Mouse (Mus musculus): Measurements from ENCODE around the gene Kdm5b. TPM values are rescaled to one million over a fixed set of nuclear protein-coding genes. Genes with fewer than 3 reads are reported as not detected.
A peak's percentile ranks its signal among the peaks of the same experiment; 100 is the strongest.
"Not testable (repeated sequence)": the region's sequence is repeated elsewhere in the genome, so short reads cannot be mapped to it uniquely, and the experiment has no call there.

Gene Kdm5b
- polyA plus RNA-seq, 1 experiment = 70.8 TPM

GRCm38 (mm10) chr1:134521163-134521562, 38.8 kb upstream of the Kdm5b start:
- no peak for TF ChIP-seq CTCF (IDR thresholded peaks at IDR 0.05; ENCODE audit: borderline replicate concordance, extremely low read depth, insufficient read depth, insufficient read length)
- no peak for TF ChIP-seq POLR2A (IDR thresholded peaks at IDR 0.05; ENCODE audit: borderline replicate concordance, extremely low read depth, insufficient read depth, insufficient read length, poor library complexity, severe bottlenecking)
- DNase-seq (ENCODE audit: low read depth) = no peak

GRCm38 (mm10) chr1:134522325-134522724, 37.6 kb upstream of the Kdm5b start:
- TF ChIP-seq POLR2A (IDR thresholded peaks at IDR 0.05; ENCODE audit: borderline replicate concordance, extremely low read depth, insufficient read depth, insufficient read length, poor library complexity, severe bottlenecking) (no peak), CTCF (IDR thresholded peaks at IDR 0.05; ENCODE audit: borderline replicate concordance, extremely low read depth, insufficient read depth, insufficient read length) (no peak)
- DNase-seq (ENCODE audit: low read depth) = no peak

DNA sequence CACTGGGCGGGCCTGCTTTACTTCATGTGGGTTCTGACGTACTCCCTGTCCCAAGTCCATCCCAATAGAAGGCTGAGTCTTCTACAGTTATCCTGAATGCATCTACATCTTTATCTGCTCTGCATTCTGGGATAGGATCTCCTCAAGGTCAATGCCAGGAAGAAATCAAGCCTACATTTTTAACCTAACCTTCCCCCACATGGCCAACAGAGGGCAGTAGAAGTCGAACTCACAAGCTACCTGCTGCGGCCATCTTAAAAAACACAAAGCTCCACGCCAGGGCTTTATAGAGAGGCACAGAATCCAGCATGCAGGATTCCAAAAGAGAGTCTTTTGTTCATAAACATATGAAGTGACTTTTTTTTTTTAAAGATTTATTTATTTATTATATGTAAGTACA, 35.5 kb upstream of the Kdm5b start:
- no peak for DNase-seq (ENCODE audit: low read depth)
- TF ChIP-seq CTCF (IDR thresholded peaks at IDR 0.05; ENCODE audit: borderline replicate concordance, extremely low read depth, insufficient read depth, insufficient read length) (peak; percentile 44; the same call in 1 of the 2 replicates), POLR2A (IDR thresholded peaks at IDR 0.05; ENCODE audit: borderline replicate concordance, extremely low read depth, insufficient read depth, insufficient read length, poor library complexity, severe bottlenecking) (no peak)

DNA sequence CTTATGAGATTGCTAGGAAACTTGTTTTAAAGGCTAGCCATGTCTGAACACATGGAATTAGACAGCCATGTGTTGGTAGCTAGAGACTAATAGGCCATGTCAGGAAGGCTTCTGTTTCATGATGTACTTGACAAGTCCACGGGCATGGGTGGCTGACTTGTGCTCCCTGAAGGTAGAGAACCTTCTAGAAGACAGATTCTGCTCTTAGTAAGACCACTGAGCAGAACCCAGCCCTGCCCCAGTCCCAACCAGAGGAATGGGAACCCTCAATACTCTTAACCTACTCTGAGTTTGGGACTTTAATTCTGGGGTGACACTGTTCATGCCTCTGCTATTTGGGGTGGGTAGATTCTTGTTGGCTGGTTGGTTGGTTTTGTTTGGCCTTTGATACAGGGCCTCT, 35.0 kb upstream of the Kdm5b start:
- no peak for TF ChIP-seq CTCF (IDR thresholded peaks at IDR 0.05; ENCODE audit: borderline replicate concordance, extremely low read depth, insufficient read depth, insufficient read length)
- TF ChIP-seq POLR2A (IDR thresholded peaks at IDR 0.05; ENCODE audit: borderline replicate concordance, extremely low read depth, insufficient read depth, insufficient read length, poor library complexity, severe bottlenecking) = no peak

DNA sequence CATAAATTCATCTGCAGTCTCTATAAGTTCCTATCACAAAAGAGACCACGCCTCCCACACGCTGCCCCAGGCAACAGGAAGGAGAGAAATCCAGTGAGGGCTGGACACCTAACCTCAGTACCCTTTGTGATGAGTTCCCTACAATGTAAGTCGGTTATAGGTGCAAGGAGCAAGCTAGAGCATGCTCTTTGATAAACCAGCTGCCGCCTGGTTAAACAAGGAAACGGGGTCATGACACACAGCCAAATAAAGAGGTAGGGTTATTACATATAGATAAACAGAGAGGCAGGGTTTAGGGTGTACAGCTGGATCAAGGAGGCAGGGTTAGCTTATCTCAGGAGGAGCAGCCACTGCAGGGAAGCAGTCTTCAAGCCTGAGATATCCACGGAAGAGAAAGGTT, 33.2 kb upstream of the Kdm5b start:
- DNase-seq (ENCODE audit: low read depth) = no peak
- TF ChIP-seq CTCF (IDR thresholded peaks at IDR 0.05; ENCODE audit: borderline replicate concordance, extremely low read depth, insufficient read depth, insufficient read length) (no peak), POLR2A (IDR thresholded peaks at IDR 0.05; ENCODE audit: borderline replicate concordance, extremely low read depth, insufficient read depth, insufficient read length, poor library complexity, severe bottlenecking) (no peak)

More for the DNA sequence above, 35.0 kb upstream of the Kdm5b start:
- no peak for DNase-seq (ENCODE audit: low read depth)

DNA sequence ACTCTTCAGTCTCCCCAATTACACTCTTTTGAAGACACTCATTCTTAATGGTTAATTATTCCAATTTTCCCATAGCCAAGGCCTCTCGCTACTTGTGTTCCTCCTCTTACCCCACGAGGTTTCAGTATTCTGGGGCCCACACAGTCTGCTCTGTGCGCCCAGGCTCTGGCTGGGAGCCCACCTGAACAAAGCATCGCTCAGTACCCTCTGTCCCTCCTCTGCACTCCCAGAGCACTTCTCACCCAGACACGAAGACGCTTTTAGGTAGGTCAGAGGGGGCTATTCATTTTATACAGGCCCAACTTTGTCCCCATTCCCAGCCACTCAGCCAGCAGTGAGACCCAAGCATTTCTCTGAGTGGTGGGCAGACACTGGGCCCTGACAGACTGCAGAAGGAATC, 29.4 kb upstream of the Kdm5b start:
- DNase-seq (ENCODE audit: low read depth) = peak; percentile 78
- TF ChIP-seq POLR2A (IDR thresholded peaks at IDR 0.05; ENCODE audit: borderline replicate concordance, extremely low read depth, insufficient read depth, insufficient read length, poor library complexity, severe bottlenecking) (no peak), CTCF (IDR thresholded peaks at IDR 0.05; ENCODE audit: borderline replicate concordance, extremely low read depth, insufficient read depth, insufficient read length) (no peak)

DNA sequence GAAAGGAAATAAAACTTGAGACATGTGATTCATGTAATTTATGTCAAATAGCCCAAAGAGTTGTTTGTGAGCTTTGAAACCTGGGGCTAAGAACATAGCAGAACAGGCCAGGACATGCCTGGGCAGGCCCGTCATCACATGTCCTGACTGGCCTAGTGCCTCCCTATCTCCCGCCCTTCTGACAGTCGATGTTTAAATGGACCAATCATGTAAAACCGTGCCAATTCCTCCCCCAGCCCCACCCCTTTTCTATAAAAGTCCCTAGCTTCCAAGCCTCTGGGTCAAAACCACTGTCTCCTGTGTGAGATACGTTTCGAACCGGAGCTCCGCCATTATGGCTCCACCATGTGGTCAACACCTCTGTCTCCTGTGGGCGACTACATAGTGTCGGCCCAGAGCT, 26.3 kb upstream of the Kdm5b start:
- not testable (repeated sequence) for DNase-seq (ENCODE audit: low read depth)

DNA sequence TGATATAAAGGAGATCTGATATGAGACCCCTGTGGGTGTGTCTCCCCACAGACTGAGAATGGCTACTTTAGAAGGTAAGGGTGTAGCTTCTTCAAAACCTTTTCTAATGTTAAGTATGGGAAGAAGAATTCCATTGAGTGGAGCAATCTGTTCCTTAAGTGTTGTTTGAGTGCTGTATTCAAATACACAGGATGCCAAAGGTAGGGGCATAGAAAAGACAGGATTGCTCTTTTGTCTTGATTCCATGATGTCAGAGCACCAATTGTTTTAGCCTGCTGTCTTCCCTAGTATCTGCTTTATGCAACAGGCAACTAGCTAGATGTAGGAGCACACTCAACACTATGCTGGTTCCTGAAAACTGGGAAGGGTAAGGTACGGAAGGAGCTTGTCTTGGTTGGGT, 24.9 kb upstream of the Kdm5b start:
- no peak for DNase-seq (ENCODE audit: low read depth)

GRCm38 (mm10) chr1:134535513-134535912, 24.5 kb upstream of the Kdm5b start:
- TF ChIP-seq CTCF (IDR thresholded peaks at IDR 0.05; ENCODE audit: borderline replicate concordance, extremely low read depth, insufficient read depth, insufficient read length) = no peak
- TF ChIP-seq POLR2A (IDR thresholded peaks at IDR 0.05; ENCODE audit: borderline replicate concordance, extremely low read depth, insufficient read depth, insufficient read length, poor library complexity, severe bottlenecking) = no peak
- DNase-seq (ENCODE audit: low read depth) = no peak

More for the DNA sequence above, 24.9 kb upstream of the Kdm5b start:
- no peak for TF ChIP-seq CTCF (IDR thresholded peaks at IDR 0.05; ENCODE audit: borderline replicate concordance, extremely low read depth, insufficient read depth, insufficient read length)
- no peak for TF ChIP-seq POLR2A (IDR thresholded peaks at IDR 0.05; ENCODE audit: borderline replicate concordance, extremely low read depth, insufficient read depth, insufficient read length, poor library complexity, severe bottlenecking)

DNA sequence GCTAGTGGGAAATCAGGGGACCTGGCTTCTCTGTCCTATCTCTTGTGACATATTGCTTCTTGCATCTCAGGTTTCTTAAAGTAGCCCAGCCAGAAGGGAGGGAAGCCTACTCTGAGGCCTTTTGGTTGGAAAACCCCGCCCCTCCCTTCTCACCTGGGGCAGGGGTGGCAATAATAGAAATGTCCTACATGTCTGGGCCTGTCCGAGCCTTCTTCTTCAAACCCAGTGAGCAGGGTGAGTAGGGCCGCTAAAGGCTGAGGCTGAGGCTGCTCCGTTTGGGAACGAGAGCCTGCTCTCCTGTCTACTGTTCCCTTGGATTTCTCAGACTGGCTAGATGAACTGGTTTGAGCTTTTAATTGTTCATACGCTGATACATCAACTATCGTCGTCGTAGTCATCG, 19.4 kb upstream of the Kdm5b start:
- TF ChIP-seq POLR2A (IDR thresholded peaks at IDR 0.05; ENCODE audit: borderline replicate concordance, extremely low read depth, insufficient read depth, insufficient read length, poor library complexity, severe bottlenecking) = no peak
- no peak for TF ChIP-seq CTCF (IDR thresholded peaks at IDR 0.05; ENCODE audit: borderline replicate concordance, extremely low read depth, insufficient read depth, insufficient read length)
- DNase-seq (ENCODE audit: low read depth) = no peak

DNA sequence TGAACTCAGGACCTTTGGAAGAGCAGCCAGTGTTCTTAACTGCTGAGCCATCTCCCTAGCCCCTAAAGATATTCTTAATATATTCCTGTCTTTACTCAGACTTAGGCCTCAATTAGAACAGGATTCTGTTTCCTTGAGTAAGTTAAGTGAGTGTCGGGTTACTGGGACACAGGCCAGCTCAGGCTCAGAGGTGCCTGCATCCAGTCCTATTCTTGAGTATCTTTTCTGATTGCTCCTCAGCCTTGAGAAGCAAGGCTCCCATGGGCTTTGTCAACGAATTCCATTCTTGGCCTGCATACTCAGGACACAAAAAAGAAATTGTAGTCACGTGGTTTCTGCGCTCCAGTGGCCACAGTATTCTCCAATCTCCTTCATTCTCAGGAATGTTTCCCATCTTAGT, 11.7 kb upstream of the Kdm5b start:
- TF ChIP-seq CTCF (IDR thresholded peaks at IDR 0.05; ENCODE audit: borderline replicate concordance, extremely low read depth, insufficient read depth, insufficient read length) (no peak), POLR2A (IDR thresholded peaks at IDR 0.05; ENCODE audit: borderline replicate concordance, extremely low read depth, insufficient read depth, insufficient read length, poor library complexity, severe bottlenecking) (no peak)
- peak; percentile 41 for DNase-seq (ENCODE audit: low read depth)

GRCm38 (mm10) chr1:134549632-134550132, 10.3 kb upstream of the Kdm5b start, which contains the start of gene Mgat4e:
Mgat4e (minus strand) TSS chr1:134549682.
- no peak for TF ChIP-seq CTCF (IDR thresholded peaks at IDR 0.05; ENCODE audit: borderline replicate concordance, extremely low read depth, insufficient read depth, insufficient read length)
- TF ChIP-seq POLR2A (IDR thresholded peaks at IDR 0.05; ENCODE audit: borderline replicate concordance, extremely low read depth, insufficient read depth, insufficient read length, poor library complexity, severe bottlenecking) = no peak
- DNase-seq (ENCODE audit: low read depth) = no peak

DNA sequence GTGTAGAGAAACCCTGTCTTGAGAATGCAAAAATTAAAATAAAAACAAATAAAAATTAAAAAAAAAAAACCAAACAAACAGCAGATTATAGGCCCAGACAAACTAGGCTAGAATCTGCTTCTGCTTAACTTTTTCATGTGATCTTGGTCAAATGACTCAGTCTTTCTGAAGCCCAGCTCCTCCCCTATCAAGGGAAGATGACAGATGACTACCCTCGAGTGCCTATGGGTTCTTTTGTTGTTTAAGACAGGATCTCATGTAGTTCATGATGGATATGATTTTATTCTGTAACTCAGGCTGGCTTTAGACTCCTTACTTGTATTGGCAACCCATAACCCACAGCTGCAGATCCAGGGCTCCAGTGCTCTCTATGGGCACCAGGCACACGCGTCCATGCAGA, 8.1 kb upstream of the Kdm5b start:
- no peak for DNase-seq (ENCODE audit: low read depth)
- TF ChIP-seq CTCF (IDR thresholded peaks at IDR 0.05; ENCODE audit: borderline replicate concordance, extremely low read depth, insufficient read depth, insufficient read length) (no peak), POLR2A (IDR thresholded peaks at IDR 0.05; ENCODE audit: borderline replicate concordance, extremely low read depth, insufficient read depth, insufficient read length, poor library complexity, severe bottlenecking) (no peak)

Data from brain, embryonic 14.5 days (tissue).